Mouse (Mus musculus) liver, embryonic 16.5 days (tissue): ENCODE data around the gene Sorcs3. TPM values are rescaled to one million over a fixed set of nuclear protein-coding genes. Genes with fewer than 3 reads are reported as not detected.

ENCODE experiments used
- ATAC-seq: fragments of 200-750 bp; cut with Nextera tagmentation; 2 replicates; pipeline ENCODE4 v1.8.0; 2017; ENCODE audit warnings: low read depth, mild to moderate bottlenecking, moderate number of reproducible peaks, moderate library complexity
- H3K27ac ChIP-seq: fragments of 300-500 bp; sonication (generic); 2 replicates; pipeline ENCODE4 v1.5.1; 2014; ENCODE audit warnings: mild to moderate bottlenecking, low read length
- H3K27me3 ChIP-seq: fragments of 300-500 bp; sonication (generic); 2 replicates; pipeline ENCODE4 v1.6.1; 2014; ENCODE audit warnings: low read depth, low read length, mixed read lengths; ENCODE audit not compliant: control insufficient read depth, insufficient read depth
- H3K36me3 ChIP-seq: fragments of 300-500 bp; sonication (generic); 2 replicates; pipeline ENCODE4 v1.6.1; 2014; ENCODE audit warnings: mild to moderate bottlenecking; ENCODE audit not compliant: control insufficient read depth, insufficient read depth
- H3K4me1 ChIP-seq: fragments of 300-500 bp; sonication (generic); 2 replicates; pipeline ENCODE4 v1.6.1; 2014; ENCODE audit warnings: low read depth, low read length, mixed read lengths; ENCODE audit not compliant: control insufficient read depth
- H3K4me2 ChIP-seq: fragments of 300-500 bp; sonication (generic); 2 replicates; pipeline ENCODE4 v1.6.1; 2014; ENCODE audit warnings: low read depth, low read length, mixed read lengths
- H3K4me3 ChIP-seq: fragments of 300-500 bp; sonication (generic); 2 replicates; pipeline ENCODE4 v1.5.1; 2014; ENCODE audit warnings: low read depth, mild to moderate bottlenecking, low read length
- H3K9ac ChIP-seq: fragments of 300-500 bp; sonication (generic); 2 replicates; pipeline ENCODE4 v1.6.1; 2014; ENCODE audit warnings: low read depth, low read length
- H3K9me3 ChIP-seq: fragments of 300-500 bp; sonication (generic); replicated peaks from 2 replicates; pipeline ENCODE4 v1.6.1; 2016; ENCODE audit warnings: low read length; ENCODE audit not compliant: control insufficient read depth
- WGBS: fragments of 180-500 bp; shearing (Covaris S2); extraction: QIAGEN DNeasy Blood & Tissue Kit; methylation state at CpG from one replicate; pipeline ENCODE4 v1.1.7; 2014; ENCODE audit not compliant: insufficient replicate concordance; 5-methylcytosine and 5-hydroxymethylcytosine counted together
- polyA plus RNA-seq: library from polyadenylated mRNA; unstranded; fragments of >200 nt; fragmentation: Nextera tagmentation; extraction: Ambion mirVana; gene quantifications from 2 replicates; pipeline ENCODE4 v1.2.1, GENCODE M21; 2015

Gene Sorcs3
- polyA plus RNA-seq, 1 experiment from 2014 or later: 0.08 TPM

- Histone ChIP-seq H3K27me3 (no peaks in the 10 kb centered on the region), H3K9me3 (no peaks in the 10 kb centered on the region), H3K4me3 (no peak overlapping the region), H3K9ac (no peak overlapping the region), H3K4me2 (no peak overlapping the region), H3K27ac (no peak overlapping the region), H3K36me3 (no peaks in the 10 kb centered on the region), H3K4me1 (no peaks in the 10 kb centered on the region)
- WGBS: 42% methylated on average over 5 of the region's 5 CpGs
- ATAC-seq: no peak
Observed at GRCm38 (mm10) chr19:48820493-48821282, 614.9 kb downstream of the Sorcs3 start.

GRCm38 (mm10) chr19:48821283-48821715 lies 615.5 kb downstream of the Sorcs3 start:
- no peaks in the 10 kb centered on the region for H3K4me1 ChIP-seq
- no peak for ATAC-seq
- no peaks in the 10 kb centered on the region for H3K36me3 ChIP-seq
- no peaks in the 10 kb centered on the region for H3K27me3 ChIP-seq
- H3K9me3 ChIP-seq: no peaks in the 10 kb centered on the region
- H3K4me2 ChIP-seq: no peak overlapping the region
- H3K9ac ChIP-seq: no peak overlapping the region
- WGBS: 53% methylated on average over 3 of the region's 3 CpGs
- no peak overlapping the region for H3K4me3 ChIP-seq
- H3K27ac ChIP-seq: no peak overlapping the region

GRCm38 (mm10) chr19:48834342-48834741 lies 628.5 kb downstream of the Sorcs3 start:
- no peaks in the 10 kb centered on the region for H3K9me3 ChIP-seq
- no peak overlapping the region for H3K27ac ChIP-seq
- H3K9ac ChIP-seq: no peak overlapping the region
- no peaks in the 10 kb centered on the region for H3K36me3 ChIP-seq
- WGBS: 78% methylated on average over 3 of the region's 3 CpGs
- H3K4me1 ChIP-seq: no peaks in the 10 kb centered on the region
- H3K4me2 ChIP-seq: no peak overlapping the region
- H3K4me3 ChIP-seq: no peak overlapping the region
- H3K27me3 ChIP-seq: no peaks in the 10 kb centered on the region
- ATAC-seq: no peak

DNA sequence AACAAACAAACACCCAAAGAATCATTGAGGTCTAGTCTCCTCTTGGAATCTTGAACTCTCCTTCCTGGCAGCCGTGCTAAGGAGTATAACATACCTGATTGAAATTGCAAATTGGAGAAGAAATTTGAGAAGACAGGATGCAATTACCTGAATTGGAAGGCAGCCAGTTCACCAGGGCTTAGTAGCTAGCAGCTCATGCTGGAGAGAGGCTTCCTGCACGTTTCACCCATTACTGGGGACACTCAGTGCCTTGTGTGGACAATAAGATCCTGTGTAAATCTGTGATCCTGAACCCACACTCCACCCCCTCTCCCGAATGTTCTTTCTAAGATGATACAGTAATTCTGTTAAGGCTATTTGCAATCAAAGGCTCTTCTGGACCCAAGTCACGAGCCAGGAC lies 633.6 kb downstream of the Sorcs3 start:
- H3K4me3 ChIP-seq: no peak overlapping the region
- H3K27ac ChIP-seq: no peak overlapping the region
- H3K9me3 ChIP-seq: no peaks in the 10 kb centered on the region
- H3K9ac ChIP-seq: no peak overlapping the region
- H3K36me3 ChIP-seq: no peaks in the 10 kb centered on the region
- no peaks in the 10 kb centered on the region for H3K4me1 ChIP-seq
- H3K4me2 ChIP-seq: no peak overlapping the region
- 43% methylated on average over 4 of the region's 4 CpGs for WGBS
- no peaks in the 10 kb centered on the region for H3K27me3 ChIP-seq
- no peak for ATAC-seq

GRCm38 (mm10) chr19:48847700-48848099 lies 641.9 kb downstream of the Sorcs3 start:
- no peaks in the 10 kb centered on the region for H3K27me3 ChIP-seq
- 62% methylated on average over 3 of the region's 3 CpGs for WGBS
- H3K9ac ChIP-seq: no peak overlapping the region

DNA sequence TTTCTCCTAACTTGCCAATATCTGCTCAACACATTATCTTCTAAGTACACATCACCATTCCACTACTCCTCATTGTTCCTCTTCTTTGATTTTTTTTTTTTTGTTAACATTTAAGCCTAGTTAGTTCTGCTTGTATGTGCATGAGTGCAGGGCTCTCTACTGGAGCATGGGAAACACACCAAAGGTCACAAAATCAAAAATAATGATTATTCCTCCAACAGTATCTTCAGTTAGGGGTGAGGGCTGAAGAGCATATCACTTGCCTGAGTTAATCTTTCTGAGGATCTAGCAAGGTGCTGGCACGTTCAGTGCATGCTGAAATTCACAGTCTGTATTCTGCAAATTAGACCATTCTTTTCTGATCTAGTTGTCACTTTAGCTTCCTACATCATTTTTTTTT lies 644.6 kb downstream of the Sorcs3 start:
- Histone ChIP-seq H3K4me2 (no peak overlapping the region), H3K27me3 (no peaks in the 10 kb centered on the region), H3K4me1 (no peaks in the 10 kb centered on the region), H3K9ac (no peak overlapping the region), H3K27ac (no peak overlapping the region), H3K4me3 (no peak overlapping the region), H3K36me3 (no peaks in the 10 kb centered on the region), H3K9me3 (no peaks in the 10 kb centered on the region)
- 53% methylated on average over 1 of the region's 1 CpGs for WGBS
- no peak for ATAC-seq

More at GRCm38 (mm10) chr19:48847700-48848099, 641.9 kb downstream of the Sorcs3 start:
- H3K4me3 ChIP-seq: no peak overlapping the region
- no peak for ATAC-seq
- H3K36me3 ChIP-seq: no peaks in the 10 kb centered on the region
- H3K9me3 ChIP-seq: no peaks in the 10 kb centered on the region
- H3K4me2 ChIP-seq: no peak overlapping the region
- H3K4me1 ChIP-seq: no peaks in the 10 kb centered on the region
- H3K27ac ChIP-seq: no peak overlapping the region
